Mouse (Mus musculus) erythroblast, embryonic 14.5 days (primary cell): ENCODE results near the gene Psg21. TPM values are rescaled to one million over a fixed set of nuclear protein-coding genes. Genes with fewer than 3 reads are reported as not detected.
"Not testable (repeated sequence)": the region's sequence is repeated elsewhere in the genome, so short reads cannot be mapped to it uniquely, and the experiment has no call there.

Source experiments
- H3K27me3 ChIP-seq: 2 replicates; pipeline ENCODE4 v1.6.1; 2012; ENCODE audit warnings: inconsistent platforms; ENCODE audit not compliant: control insufficient read depth
- H3K36me3 ChIP-seq: 2 replicates; pipeline ENCODE4 v1.6.1; 2012; ENCODE audit warnings: mild to moderate bottlenecking, inconsistent platforms; ENCODE audit not compliant: control insufficient read depth
- H3K4me1 ChIP-seq: 2 replicates; pipeline ENCODE4 v1.6.1; 2012; ENCODE audit warnings: inconsistent platforms; ENCODE audit not compliant: control insufficient read depth
- H3K4me3 ChIP-seq: replicated peaks from 2 replicates; pipeline ENCODE3; 2012; ENCODE audit warnings: moderate library complexity, mild to moderate bottlenecking, inconsistent platforms
- H3K9me3 ChIP-seq: 2 replicates; pipeline ENCODE4 v1.6.1; 2012; ENCODE audit warnings: low read length, inconsistent platforms, mixed read lengths; ENCODE audit not compliant: control insufficient read depth
- GATA1 ChIP-seq: IDR thresholded peaks from 2 replicates; pipeline ENCODE4 v1.6.1; 2012; ENCODE audit warnings: low read length, inconsistent platforms, mixed read lengths
- TAL1 ChIP-seq: IDR thresholded peaks from 3 replicates; pipeline ENCODE4 v1.6.1; 2012; ENCODE audit warnings: low read length, inconsistent platforms, mixed read lengths
- polyA plus RNA-seq: library from polyadenylated mRNA; stranded (reverse); fragments of >175 nt; gene quantifications from 2 replicates; pipeline ENCODE4 v1.2.3, GENCODE M21; 2012

Psg21 gene
- polyA plus RNA-seq: not detected in 2 replicates

DNA sequence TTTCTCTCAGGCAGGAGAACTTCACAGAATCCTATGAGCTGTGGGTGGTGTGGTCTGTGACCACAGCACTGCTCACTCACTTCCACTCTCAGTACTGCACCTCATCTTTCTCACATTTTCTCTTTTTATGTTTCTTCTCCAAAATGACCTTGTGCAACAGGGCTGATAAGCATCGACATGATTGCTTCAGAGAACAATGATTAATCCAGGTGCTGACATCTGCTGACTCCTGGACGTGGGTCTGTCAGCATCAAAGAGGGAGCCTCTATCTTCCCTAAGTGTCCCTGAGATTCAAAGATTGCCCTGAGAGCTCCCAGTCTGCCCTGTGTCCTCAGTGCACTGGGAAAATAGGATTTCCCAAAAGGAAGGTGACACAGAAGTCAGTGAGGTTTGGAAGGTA is at the start of gene Psg21:
Gene Psg21, minus strand, starts transcription at position 101 of the 400 bp plus-strand sequence.
- not testable (repeated sequence) for H3K9me3 ChIP-seq, H3K4me1 ChIP-seq, H3K4me3 ChIP-seq, H3K36me3 ChIP-seq, H3K27me3 ChIP-seq

DNA sequence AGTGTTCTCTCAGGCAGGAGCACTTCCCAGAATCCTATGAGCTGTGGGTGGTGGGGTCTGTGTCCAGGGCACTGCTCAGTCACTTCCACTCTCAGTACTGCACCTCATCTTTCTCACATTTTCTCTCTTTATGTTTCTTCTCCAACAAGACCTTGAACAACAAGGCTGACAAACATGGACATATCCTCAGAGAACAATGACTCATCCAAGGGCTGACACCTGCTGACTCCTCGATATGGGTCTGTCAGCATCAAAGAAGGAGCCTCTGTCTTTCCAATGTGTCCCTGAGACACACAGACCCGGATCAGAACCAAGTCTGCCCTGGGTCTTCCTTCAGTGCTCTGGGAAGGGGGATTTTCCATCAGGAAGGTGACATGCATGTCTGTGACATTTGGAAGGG is 29.6 kb upstream of the Psg21 start, which contains the start of gene Psg20:
Gene Psg20, minus strand, starts transcription at position 101 of the 400 bp plus-strand sequence.
- H3K36me3 ChIP-seq: no peaks in the 10 kb centered on the region
- no peaks in the 10 kb centered on the region for H3K9me3 ChIP-seq
- H3K27me3 ChIP-seq: no peaks in the 10 kb centered on the region
- TF ChIP-seq GATA1 (no peak), TAL1 (no peak)
- no peaks in the 10 kb centered on the region for H3K4me1 ChIP-seq
- H3K4me3 ChIP-seq: no peak within 1 kb of the TSS

GRCm38 (mm10) chr7:18685586-18685985 is 29.1 kb upstream of the Psg21 start:
- TF ChIP-seq TAL1: no peak
- TF ChIP-seq GATA1: no peak
- no peak overlapping the region for H3K4me3 ChIP-seq
- H3K36me3 ChIP-seq: no peaks in the 10 kb centered on the region
- no peaks in the 10 kb centered on the region for H3K27me3 ChIP-seq
- no peaks in the 10 kb centered on the region for H3K4me1 ChIP-seq
- no peaks in the 10 kb centered on the region for H3K9me3 ChIP-seq

DNA sequence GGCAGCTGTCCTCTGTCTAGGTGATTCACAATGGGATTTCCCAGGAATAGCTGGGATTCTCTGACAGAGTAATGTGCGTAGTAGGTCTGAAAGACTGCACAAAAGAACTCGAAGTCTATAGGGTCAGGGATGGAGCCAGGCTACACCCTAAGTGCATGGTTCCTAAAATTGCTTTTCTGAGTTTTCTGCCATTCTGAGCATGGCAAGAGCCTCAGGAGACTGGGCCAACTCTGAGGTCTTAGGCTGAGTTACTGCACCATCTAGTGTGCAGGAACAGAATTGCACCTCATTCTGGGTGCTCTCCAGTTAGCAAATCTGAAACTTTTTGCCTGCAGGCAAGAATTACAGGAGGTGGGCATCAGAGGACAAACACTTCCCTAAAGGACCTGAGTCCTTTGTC is 23.2 kb upstream of the Psg21 start:
- H3K4me1 ChIP-seq: no peaks in the 10 kb centered on the region
- no peaks in the 10 kb centered on the region for H3K27me3 ChIP-seq
- H3K36me3 ChIP-seq: no peaks in the 10 kb centered on the region
- no peak overlapping the region for H3K4me3 ChIP-seq
- TF ChIP-seq TAL1 (no peak), GATA1 (no peak)
- peaks cover 3% of the 10 kb centered on the region; the same call in 1 of the 2 replicates for H3K9me3 ChIP-seq

DNA sequence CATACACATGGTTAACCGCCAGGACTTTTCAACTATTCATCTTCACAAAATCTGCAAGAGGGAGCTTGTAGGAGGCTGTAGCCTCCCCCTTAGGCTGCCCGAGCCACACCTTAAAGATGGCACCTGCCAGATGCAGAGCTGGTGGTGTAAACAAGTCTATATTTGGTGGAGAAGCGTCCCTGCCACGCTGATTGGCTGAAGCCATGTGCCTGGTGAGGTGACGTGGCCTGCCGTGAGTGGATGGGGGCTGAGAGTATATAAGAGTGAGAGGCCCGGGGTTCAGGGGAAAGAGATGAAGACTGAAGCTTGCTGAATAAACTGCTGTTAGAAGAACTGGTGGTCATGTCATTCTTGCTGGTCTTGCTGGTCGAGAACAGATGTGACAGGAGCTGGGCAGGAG is 29.6 kb downstream of the Psg21 start:
- not testable (repeated sequence) for H3K27me3 ChIP-seq, H3K4me1 ChIP-seq, H3K4me3 ChIP-seq, H3K9me3 ChIP-seq, H3K36me3 ChIP-seq

- not testable (repeated sequence) for H3K9me3 ChIP-seq, H3K27me3 ChIP-seq, H3K4me1 ChIP-seq, H3K4me3 ChIP-seq, H3K36me3 ChIP-seq
These were observed 40.1 kb downstream of the Psg21 start, which contains the start of gene Psg23 for GRCm38 (mm10) chr7:18616401-18616800. TSS of gene Psg23 (minus strand) at chr7:18616501.

Other genes with a start within 250 kb of the Psg21 start
- not detected in 2 replicates for gene Psg28, start 224.7 kb downstream of the Psg21 start, polyA plus RNA-seq
- gene Psg26, start 172.5 kb downstream of the Psg21 start, polyA plus RNA-seq: not detected in 2 replicates
- gene Psg25, start 124.5 kb downstream of the Psg21 start, polyA plus RNA-seq: not detected in 2 replicates
- gene Psg27, start 89.4 kb downstream of the Psg21 start, polyA plus RNA-seq: not detected in 2 replicates
- not detected in 2 replicates for gene Psg23, start 40.2 kb downstream of the Psg21 start, polyA plus RNA-seq
- not detected in 2 replicates for gene Psg20, start 29.5 kb upstream of the Psg21 start, polyA plus RNA-seq
- gene Psg22, start 61.4 kb upstream of the Psg21 start, polyA plus RNA-seq: not detected in 2 replicates
- not detected in 2 replicates for gene Psg19, start 141.8 kb upstream of the Psg21 start, polyA plus RNA-seq
- 0.02 TPM in 1 of 2 replicates, not detected in the other for gene Psg17, start 164.9 kb upstream of the Psg21 start, polyA plus RNA-seq
- not detected in 2 replicates for gene Mill2, start 183.2 kb upstream of the Psg21 start, polyA plus RNA-seq
- 0.11 and 0.16 TPM in 2 replicates for gene Pglyrp1, start 214.6 kb upstream of the Psg21 start, polyA plus RNA-seq